Mouse (Mus musculus) brain, embryonic 14.5 days (tissue): ENCODE results near the gene Olfr464.

Experiments used
- CTCF ChIP-seq: fragments of 200-500 bp; IDR thresholded peaks from 2 replicates; pipeline ENCODE4 v1.5.1; 2012; ENCODE audit warnings: inconsistent platforms, mild to moderate bottlenecking, moderate library complexity, borderline replicate concordance; ENCODE audit not compliant: insufficient read depth, insufficient read length; ENCODE audit errors: extremely low read depth
- POLR2A ChIP-seq: fragments of 200-500 bp; IDR thresholded peaks from 2 replicates; pipeline ENCODE4 v1.6.1; 2012; ENCODE audit warnings: mild to moderate bottlenecking, inconsistent platforms, borderline replicate concordance; ENCODE audit not compliant: poor library complexity, insufficient read depth, insufficient read length, severe bottlenecking; ENCODE audit errors: extremely low read depth

DNA sequence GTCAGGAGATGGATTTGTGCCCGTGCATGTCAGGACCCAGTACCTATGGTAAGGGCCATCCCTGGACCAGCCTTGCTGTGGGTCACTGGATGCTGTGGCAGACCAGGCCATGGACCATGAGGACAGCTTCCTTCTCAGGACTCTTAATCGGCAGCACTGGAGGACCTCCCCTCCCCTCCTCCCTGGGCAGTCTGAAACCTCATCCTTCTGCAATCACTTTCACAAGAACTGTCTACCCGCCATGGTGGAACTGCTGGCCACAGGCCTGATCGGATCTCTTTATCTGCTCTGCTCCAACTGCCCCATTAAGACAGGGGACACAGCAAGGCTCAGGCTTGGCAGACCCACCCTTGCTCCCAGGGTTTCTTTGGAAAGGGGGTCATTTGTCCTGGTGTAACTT is 39.1 kb downstream of the Olfr464 start:
- TF ChIP-seq CTCF (no peak), POLR2A (no peak)
